Mouse (Mus musculus) heart, embryonic 11.5 days (tissue): ENCODE results near the gene St5. TPM values are rescaled to one million over a fixed set of nuclear protein-coding genes. Genes with fewer than 3 reads are reported as not detected.

Experiments
- ATAC-seq: fragments of 200-750 bp; cut with Nextera tagmentation; replicated peaks from 2 replicates; pipeline ENCODE4 v1.8.0; 2017; ENCODE audit warnings: moderate library complexity; ENCODE audit not compliant: insufficient number of reproducible peaks, low FRiP score, low TSS enrichment
- H3K27ac ChIP-seq: fragments of 300-500 bp; sonication (generic); 2 replicates; pipeline ENCODE4 v1.5.1; 2014; ENCODE audit warnings: mild to moderate bottlenecking, low read depth, low read length
- H3K27me3 ChIP-seq: fragments of 300-500 bp; sonication (generic); 2 replicates; pipeline ENCODE4 v1.6.1; 2014; ENCODE audit warnings: mild to moderate bottlenecking, low read length, mixed read lengths; ENCODE audit not compliant: control insufficient read depth, insufficient read depth
- H3K36me3 ChIP-seq: fragments of 300-500 bp; sonication (generic); 2 replicates; pipeline ENCODE4 v1.6.1; 2014; ENCODE audit warnings: mild to moderate bottlenecking, low read length, moderate library complexity, mixed read lengths; ENCODE audit not compliant: control insufficient read depth, insufficient read depth
- H3K4me1 ChIP-seq: fragments of 300-500 bp; sonication (generic); 2 replicates; pipeline ENCODE4 v1.6.1; 2014; ENCODE audit warnings: low read length; ENCODE audit not compliant: control insufficient read depth, insufficient read depth
- H3K4me2 ChIP-seq: fragments of 300-500 bp; sonication (generic); 2 replicates; pipeline ENCODE4 v1.6.1; 2014; ENCODE audit warnings: mild to moderate bottlenecking, moderate library complexity
- H3K4me3 ChIP-seq: fragments of 300-500 bp; sonication (generic); 2 replicates; pipeline ENCODE4 v1.5.1; 2014; ENCODE audit warnings: low read depth, low read length
- H3K9ac ChIP-seq: fragments of 300-500 bp; sonication (generic); 2 replicates; pipeline ENCODE4 v1.6.1; 2014; ENCODE audit warnings: mild to moderate bottlenecking, low read depth, low read length, moderate library complexity
- H3K9me3 ChIP-seq: fragments of 300-500 bp; sonication (generic); replicated peaks from 2 replicates; pipeline ENCODE4 v1.6.1; 2016; ENCODE audit warnings: low read length; ENCODE audit not compliant: control insufficient read depth
- WGBS: fragments of 180-500 bp; shearing (Covaris S2); extraction: QIAGEN DNeasy Blood & Tissue Kit; methylation state at CpG from one replicate; pipeline ENCODE4 v1.1.7; 2014; ENCODE audit not compliant: insufficient replicate concordance; 5-methylcytosine and 5-hydroxymethylcytosine counted together
- polyA plus RNA-seq: library from polyadenylated mRNA; unstranded; fragments of >200 nt; fragmentation: Nextera tagmentation; extraction: Ambion mirVana; gene quantifications from 2 replicates; pipeline ENCODE4 v1.2.1, GENCODE M21; 2014

Gene St5
- polyA plus RNA-seq, 1 experiment from 2014 or later = 31.0 TPM

DNA sequence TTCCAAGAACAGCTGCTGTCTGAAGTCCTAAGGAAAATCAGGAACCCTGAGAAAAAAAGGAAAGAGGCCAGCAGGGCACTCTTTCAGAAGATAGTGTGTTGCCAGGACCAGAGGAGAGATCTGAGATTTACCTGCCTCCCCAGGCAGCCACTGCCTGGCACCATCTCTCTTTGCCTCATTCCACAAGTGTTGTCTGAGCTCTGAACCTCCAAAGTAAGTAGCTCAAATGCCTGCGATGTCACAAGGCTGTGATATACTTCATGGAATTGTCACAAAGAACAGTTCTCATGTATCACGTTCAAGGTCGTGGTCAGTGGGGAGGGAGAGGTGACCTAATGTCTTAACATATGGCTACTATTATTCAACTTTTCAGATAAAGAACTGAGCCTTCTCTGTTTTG lies 186.9 kb downstream of the St5 start:
- peaks cover 8% of the 10 kb centered on the region; the same call in 1 of the 2 replicates for H3K36me3 ChIP-seq
- no peaks in the 10 kb centered on the region for H3K27me3 ChIP-seq
- H3K9ac ChIP-seq = no peak overlapping the region
- no peak overlapping the region for H3K27ac ChIP-seq
- no peak overlapping the region for H3K4me3 ChIP-seq
- H3K9me3 ChIP-seq = no peaks in the 10 kb centered on the region
- H3K4me1 ChIP-seq = peaks cover 9% of the 10 kb centered on the region; the same call in 1 of the 2 replicates
- 79% methylated on average over 3 of the region's 3 CpGs for WGBS
- ATAC-seq = no peak
- H3K4me2 ChIP-seq = no peak overlapping the region

DNA sequence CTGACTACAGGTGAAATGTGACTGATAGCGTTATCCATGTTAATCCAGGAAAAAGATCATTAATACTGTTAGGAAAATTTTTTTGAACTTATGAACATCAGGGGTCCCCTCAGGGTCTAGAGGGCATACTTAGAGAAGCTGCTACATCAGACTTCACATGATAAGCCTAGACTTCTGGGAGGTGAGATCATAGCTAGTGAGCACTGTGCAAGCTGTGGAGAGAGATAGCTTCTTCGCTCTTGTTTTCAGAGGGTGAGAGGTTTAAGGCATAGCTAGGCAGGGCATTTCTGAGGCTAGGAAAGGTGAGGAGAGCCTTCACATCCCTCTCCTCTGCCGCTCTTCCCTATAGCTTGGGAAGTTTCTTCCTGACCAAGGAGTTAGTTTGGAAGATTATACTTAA lies 191.6 kb downstream of the St5 start:
- no peak overlapping the region for H3K4me3 ChIP-seq
- 86% methylated on average over 3 of the region's 3 CpGs for WGBS
- no peaks in the 10 kb centered on the region for H3K36me3 ChIP-seq
- no peak overlapping the region for H3K27ac ChIP-seq
- no peaks in the 10 kb centered on the region for H3K4me1 ChIP-seq
- 0 out of 2 replicates have a peak, but pooled peaks cover 2% of the 10 kb centered on the region for H3K27me3 ChIP-seq
- no peak overlapping the region for H3K9ac ChIP-seq
- no peak overlapping the region for H3K4me2 ChIP-seq
- H3K9me3 ChIP-seq = no peaks in the 10 kb centered on the region
- no peak for ATAC-seq

DNA sequence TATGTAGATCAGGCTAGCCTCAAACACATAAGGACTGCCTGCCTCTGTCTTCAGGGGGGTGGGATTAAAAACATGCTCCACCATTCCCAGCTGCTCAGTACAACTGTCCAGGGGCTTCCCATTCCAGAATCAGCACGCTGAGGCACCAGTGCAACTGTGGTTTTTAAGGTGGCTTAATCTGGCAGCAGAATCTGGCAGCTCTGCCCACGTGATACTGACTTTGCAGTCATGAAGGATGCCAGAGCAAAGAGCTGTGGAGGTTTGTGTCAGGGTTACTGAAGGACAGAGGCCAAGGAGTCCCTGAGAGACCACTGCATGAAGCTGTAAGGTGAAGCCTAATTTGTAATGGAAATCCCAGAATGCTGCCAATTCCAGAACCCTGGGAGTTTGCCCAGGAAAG lies 192.6 kb downstream of the St5 start:
- Histone ChIP-seq H3K36me3 (no peaks in the 10 kb centered on the region), H3K9ac (no peak overlapping the region), H3K4me3 (no peak overlapping the region), H3K4me2 (no peak overlapping the region), H3K9me3 (no peaks in the 10 kb centered on the region), H3K27me3 (0 out of 2 replicates have a peak, but pooled peaks cover 2% of the 10 kb centered on the region), H3K4me1 (no peaks in the 10 kb centered on the region), H3K27ac (no peak overlapping the region)
- 55% methylated on average over 2 of the region's 2 CpGs for WGBS
- no peak for ATAC-seq

DNA sequence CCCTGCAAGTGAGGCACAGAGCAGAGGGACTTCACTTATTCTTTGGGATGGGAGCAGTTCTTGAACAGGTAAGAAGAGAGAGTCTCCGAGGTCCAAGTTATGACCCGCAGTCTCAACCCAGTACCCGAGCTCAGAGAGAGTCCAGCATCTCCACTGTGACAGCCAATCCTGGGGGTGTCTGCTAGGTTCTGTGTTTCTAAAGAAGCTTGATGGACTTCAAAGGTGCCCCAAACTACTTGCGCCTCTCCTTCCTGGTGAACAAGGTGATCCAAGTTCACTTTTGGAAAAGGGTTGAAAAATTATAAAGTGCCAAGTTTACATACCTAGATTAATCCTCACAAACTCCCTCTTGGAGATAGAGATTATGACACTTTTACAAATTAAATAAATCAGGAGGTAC lies 195.4 kb downstream of the St5 start, which contains the start of gene Trim66:
Gene Trim66 (minus strand): TSS at position 101 of the 400 bp plus-strand sequence.
- no peak within 1 kb of the TSS for H3K27ac ChIP-seq
- H3K36me3 ChIP-seq = no peaks in the 10 kb centered on the region
- no peak within 1 kb of the TSS for H3K9ac ChIP-seq
- H3K4me3 ChIP-seq = no peak within 1 kb of the TSS
- 83% methylated on average over 4 of the region's 4 CpGs for WGBS
- ATAC-seq = no peak
- H3K27me3 ChIP-seq = 0 out of 2 replicates have a peak, but pooled peaks cover 2% of the 10 kb centered on the region
- no peaks in the 10 kb centered on the region for H3K9me3 ChIP-seq
- no peak within 1 kb of the TSS for H3K4me2 ChIP-seq
- no peaks in the 10 kb centered on the region for H3K4me1 ChIP-seq

- Histone ChIP-seq H3K36me3 (no peaks in the 10 kb centered on the region), H3K9me3 (no peaks in the 10 kb centered on the region), H3K4me3 (no peak overlapping the region), H3K27ac (no peak overlapping the region), H3K4me2 (no peak overlapping the region), H3K4me1 (no peaks in the 10 kb centered on the region), H3K27me3 (0 out of 2 replicates have a peak, but pooled peaks cover 2% of the 10 kb centered on the region), H3K9ac (no peak overlapping the region)
- 40% methylated on average over 9 of the region's 9 CpGs for WGBS
- no peak for ATAC-seq
Observed at GRCm38 (mm10) chr7:109507572-109507971, 195.8 kb downstream of the St5 start.

- Histone ChIP-seq H3K4me2 (no peak overlapping the region), H3K27me3 (0 out of 2 replicates have a peak, but pooled peaks cover 2% of the 10 kb centered on the region), H3K4me3 (no peak overlapping the region), H3K9ac (no peak overlapping the region), H3K36me3 (no peaks in the 10 kb centered on the region), H3K9me3 (no peaks in the 10 kb centered on the region), H3K27ac (no peak overlapping the region), H3K4me1 (no peaks in the 10 kb centered on the region)
- ATAC-seq = 0 out of 2 replicates have a peak, but pooled peaks have one; percentile 26
- 6% methylated on average over 8 of the region's 8 CpGs for WGBS
Observed at GRCm38 (mm10) chr7:109507119-109507518, 196.3 kb downstream of the St5 start.

DNA sequence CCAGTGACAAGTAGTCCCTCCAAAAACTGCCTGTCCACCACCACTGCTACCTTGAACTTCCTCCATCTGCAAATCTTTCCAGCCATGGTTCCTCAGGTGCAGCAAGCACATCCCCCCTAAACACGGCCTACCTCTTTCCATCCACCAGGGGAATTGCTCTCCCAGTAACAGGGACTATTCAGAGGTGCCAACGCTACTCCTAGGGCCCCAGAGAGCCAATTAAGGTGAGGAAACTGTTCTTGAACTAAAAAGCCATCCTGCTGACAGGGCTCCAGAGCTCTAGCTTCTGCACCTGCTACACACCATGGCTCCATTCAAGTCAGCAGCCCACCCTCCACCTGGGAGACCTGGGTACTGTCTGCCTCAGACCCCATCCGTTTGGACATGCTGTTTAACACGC lies 205.9 kb downstream of the St5 start:
- no peak for ATAC-seq
- Histone ChIP-seq H3K4me3 (no peak overlapping the region), H3K4me1 (peaks cover 4% of the 10 kb centered on the region; the same call in 1 of the 2 replicates), H3K9ac (no peak overlapping the region), H3K9me3 (no peaks in the 10 kb centered on the region), H3K27me3 (peaks cover 22% of the 10 kb centered on the region), H3K27ac (no peak overlapping the region), H3K36me3 (no peaks in the 10 kb centered on the region), H3K4me2 (no peak overlapping the region)
- WGBS = 66% methylated on average over 4 of the region's 4 CpGs

DNA sequence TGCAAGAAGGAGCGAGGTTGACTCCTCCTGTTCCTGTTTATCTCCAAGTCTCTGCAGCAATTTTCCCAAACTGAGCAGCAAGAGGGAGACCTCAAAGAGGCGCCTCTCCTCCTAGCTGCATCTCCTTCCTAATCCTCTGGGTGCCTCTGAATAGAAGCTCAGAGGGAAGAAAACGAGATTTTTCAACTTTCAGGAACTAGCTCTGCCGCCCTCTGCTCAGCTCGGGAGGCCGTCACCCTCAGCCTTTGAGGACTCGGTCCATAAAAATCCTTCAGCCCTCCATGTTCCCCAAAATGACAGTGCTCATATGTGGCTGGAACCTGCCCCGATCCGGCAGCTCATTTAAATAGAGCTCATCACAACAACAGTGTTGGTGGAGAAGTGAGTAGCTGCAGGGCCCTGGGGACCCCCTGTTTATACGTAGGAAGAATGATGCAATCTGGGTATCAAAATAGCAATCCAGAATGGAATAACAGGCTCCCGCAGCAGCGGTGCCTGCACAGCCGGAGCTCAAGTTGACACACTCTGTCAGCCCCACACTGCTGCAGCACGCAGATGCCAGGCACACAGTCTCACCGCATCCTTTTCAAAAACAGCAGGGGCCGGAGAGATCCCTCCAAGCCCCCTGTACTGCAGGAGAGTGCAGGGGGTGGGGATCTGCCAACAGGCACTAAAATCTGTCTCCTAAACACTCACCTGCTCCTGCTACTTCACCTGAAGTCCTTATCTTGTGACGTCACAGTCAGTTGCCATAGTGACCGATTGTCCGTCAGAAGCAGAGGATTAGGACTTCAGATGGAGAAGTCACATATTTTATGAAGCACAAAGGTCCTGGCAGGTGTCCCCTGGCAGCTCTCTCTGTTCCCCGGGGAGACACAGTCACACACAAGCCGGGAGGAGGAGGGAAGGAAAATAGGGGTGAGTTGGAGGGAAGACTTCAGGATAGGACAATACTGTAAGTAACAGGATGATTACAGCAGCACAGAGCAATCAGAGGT lies 209.8 kb downstream of the St5 start:
- no peak overlapping the region; the same call in 1 of the 2 replicates for H3K9ac ChIP-seq
- H3K9me3 ChIP-seq = no peaks in the 10 kb centered on the region
- no peaks in the 10 kb centered on the region for H3K36me3 ChIP-seq
- peak overlapping the region; percentile 56 for H3K4me2 ChIP-seq
- H3K4me3 ChIP-seq = peak overlapping the region; percentile 26
- 18% methylated on average over 21 of the region's 21 CpGs for WGBS
- ATAC-seq = no peak
- H3K4me1 ChIP-seq = peaks cover 4% of the 10 kb centered on the region; the same call in 1 of the 2 replicates
- peaks cover 26% of the 10 kb centered on the region for H3K27me3 ChIP-seq
- H3K27ac ChIP-seq = no peak overlapping the region
